Mouse (Mus musculus): ENCODE data around the gene Foxc1. TPM values are rescaled to one million over a fixed set of nuclear protein-coding genes. Genes with fewer than 3 reads are reported as not detected.

Gene Foxc1
- total RNA-seq (2014; rRNA removed) (0.07 and 0.09 TPM in 2 replicates), polyA plus RNA-seq (2012; rRNA removed) (0.05 TPM in 1 of 2 replicates, not detected in the other)

DNA sequence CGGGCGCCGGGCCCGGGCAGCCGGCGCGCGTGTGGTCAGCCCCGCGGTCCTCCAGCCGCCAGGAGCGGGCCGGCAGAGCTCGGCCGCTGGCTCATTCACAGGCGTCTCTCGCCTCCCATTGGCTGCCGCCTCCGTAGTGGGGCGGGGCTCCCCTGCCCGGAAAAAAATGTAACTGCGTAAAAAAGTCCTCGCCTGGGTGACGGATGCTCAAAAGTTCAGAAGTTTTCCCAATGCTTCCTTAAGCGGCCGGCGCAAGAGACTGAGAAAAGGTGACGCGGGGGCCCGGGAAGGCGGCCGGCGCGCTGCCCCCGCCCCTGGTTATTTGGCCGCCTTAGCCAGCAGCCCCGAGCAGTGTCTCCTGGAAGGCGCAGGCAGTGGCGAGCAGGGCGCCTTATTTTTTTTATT lies at the start of gene Foxc1:
TSS of gene Foxc1 (plus strand) at position 206 of the 405 bp plus-strand sequence.
- Histone ChIP-seq H3K4me1 (ENCODE audit: control insufficient read depth, insufficient read depth, low read length) (peaks cover 10% of the 10 kb centered on the region), H3K27ac (replicated peaks; ENCODE audit: insufficient read depth, low read depth, low read length) (no peak within 1 kb of the TSS), H3K9ac (ENCODE audit: low read depth, low read length) (peak within 1 kb of the TSS; percentile 71), H3K27me3 (ENCODE audit: control insufficient read depth, insufficient read depth, low read length) (peaks cover 43% of the 10 kb centered on the region), H3K79me2 (ENCODE audit: control insufficient read depth, insufficient read depth, low read length) (no peaks in the 10 kb centered on the region), H3K36me3 (ENCODE audit: control insufficient read depth, insufficient read depth, low read length) (no peaks in the 10 kb centered on the region), H3K4me3 (ENCODE audit: insufficient read depth, low read depth, low read length) (peak within 1 kb of the TSS; percentile 65)
- WGBS = under 1% methylated on average over 39 of the region's 40 CpGs
- DNase-seq (ENCODE audit: extremely low read depth, low read depth, low spot score) = peak; percentile 51
- TF ChIP-seq CTCF (IDR thresholded peaks at IDR 0.05; ENCODE audit: low read depth, low read length) (no peak), POLR2A (IDR thresholded peaks at IDR 0.05; ENCODE audit: extremely low read depth, insufficient read depth, low read length) (no peak)

DNA sequence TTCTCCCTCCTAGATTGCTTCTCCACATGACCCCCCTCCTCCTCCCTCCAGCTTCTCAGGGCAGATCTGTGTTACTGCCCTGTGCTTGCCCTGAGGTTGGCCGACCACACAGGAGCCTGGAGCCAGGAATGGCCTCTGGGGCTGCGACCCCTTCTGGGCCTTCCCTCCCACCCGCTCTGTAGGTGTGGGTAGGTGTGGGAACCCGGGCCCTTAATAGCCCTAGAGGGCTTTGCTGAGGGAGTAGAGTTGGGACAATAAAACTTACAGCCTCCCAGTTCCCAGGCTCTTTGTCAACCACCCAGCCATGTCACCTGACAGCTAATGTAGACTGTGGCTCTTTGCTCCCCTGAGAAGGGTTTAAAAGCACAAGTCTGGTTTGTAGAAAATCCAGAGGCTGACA lies 46.0 kb upstream of the Foxc1 start:
- no peaks in the 10 kb centered on the region for H3K4me1 ChIP-seq (ENCODE audit: control insufficient read depth, insufficient read depth, low read length)
- H3K4me3 ChIP-seq (ENCODE audit: insufficient read depth, low read depth, low read length) = no peak overlapping the region
- no peak for DNase-seq (ENCODE audit: extremely low read depth, low read depth, low spot score)
- TF ChIP-seq POLR2A (IDR thresholded peaks at IDR 0.05; ENCODE audit: extremely low read depth, insufficient read depth, low read length) = no peak
- no peak for TF ChIP-seq CTCF (IDR thresholded peaks at IDR 0.05; ENCODE audit: low read depth, low read length)
- H3K27ac ChIP-seq (replicated peaks; ENCODE audit: insufficient read depth, low read depth, low read length) = no peak overlapping the region
- no peaks in the 10 kb centered on the region for H3K36me3 ChIP-seq (ENCODE audit: control insufficient read depth, insufficient read depth, low read length)
- no peak overlapping the region for H3K9ac ChIP-seq (ENCODE audit: low read depth, low read length)
- H3K27me3 ChIP-seq (ENCODE audit: control insufficient read depth, insufficient read depth, low read length) = no peaks in the 10 kb centered on the region
- WGBS = 54% methylated on average over 4 of the region's 4 CpGs
- H3K79me2 ChIP-seq (ENCODE audit: control insufficient read depth, insufficient read depth, low read length) = no peaks in the 10 kb centered on the region

DNA sequence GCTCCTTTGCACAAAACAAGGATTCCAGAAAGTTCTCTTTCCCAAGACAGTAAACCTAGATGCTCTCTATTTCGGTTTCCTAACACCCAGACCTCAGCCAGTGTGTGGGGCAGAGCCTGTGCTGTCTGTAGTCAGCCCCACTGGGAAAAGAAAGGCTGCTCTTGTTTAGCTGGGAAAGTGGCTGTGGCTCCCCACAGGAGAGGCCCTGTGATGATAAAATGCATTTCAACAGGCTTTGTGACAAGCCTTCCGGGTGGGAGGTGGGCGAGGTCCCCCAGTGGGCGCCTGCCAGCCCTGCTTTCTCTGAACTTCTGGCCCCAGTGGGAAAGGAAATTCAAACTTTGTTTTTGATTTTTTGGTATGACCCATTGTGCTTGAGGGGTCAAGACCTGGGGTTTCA lies 45.4 kb upstream of the Foxc1 start:
- Histone ChIP-seq H3K79me2 (ENCODE audit: control insufficient read depth, insufficient read depth, low read length) (no peaks in the 10 kb centered on the region), H3K4me3 (ENCODE audit: insufficient read depth, low read depth, low read length) (no peak overlapping the region), H3K27ac (replicated peaks; ENCODE audit: insufficient read depth, low read depth, low read length) (no peak overlapping the region), H3K36me3 (ENCODE audit: control insufficient read depth, insufficient read depth, low read length) (no peaks in the 10 kb centered on the region), H3K27me3 (ENCODE audit: control insufficient read depth, insufficient read depth, low read length) (no peaks in the 10 kb centered on the region), H3K4me1 (ENCODE audit: control insufficient read depth, insufficient read depth, low read length) (no peaks in the 10 kb centered on the region), H3K9ac (ENCODE audit: low read depth, low read length) (no peak overlapping the region)
- DNase-seq (ENCODE audit: extremely low read depth, low read depth, low spot score) = no peak
- WGBS = 88% methylated on average over 4 of the region's 4 CpGs
- TF ChIP-seq POLR2A (IDR thresholded peaks at IDR 0.05; ENCODE audit: extremely low read depth, insufficient read depth, low read length) = no peak
- TF ChIP-seq CTCF (IDR thresholded peaks at IDR 0.05; ENCODE audit: low read depth, low read length) = no peak

DNA sequence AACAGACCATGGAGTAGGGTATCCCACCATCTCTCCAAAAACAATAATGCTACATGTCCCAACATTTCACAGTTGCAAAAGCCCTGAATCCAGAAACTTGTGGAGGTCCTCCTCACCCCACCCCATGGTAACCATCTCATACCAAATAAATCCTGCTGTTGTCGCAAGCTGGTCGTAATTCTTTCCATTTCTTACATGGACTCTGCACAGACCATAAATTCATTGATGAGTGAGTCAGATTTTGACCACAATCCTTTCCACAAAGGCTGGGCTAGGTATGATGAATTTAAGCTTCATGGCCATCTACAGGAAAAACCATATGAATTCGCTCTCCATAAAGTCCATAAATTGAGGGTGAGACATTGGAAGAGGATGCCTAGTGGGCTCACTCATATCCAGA lies 42.0 kb upstream of the Foxc1 start:
- H3K4me3 ChIP-seq (ENCODE audit: insufficient read depth, low read depth, low read length) = no peak overlapping the region
- DNase-seq (ENCODE audit: extremely low read depth, low read depth, low spot score) = no peak
- H3K9ac ChIP-seq (ENCODE audit: low read depth, low read length) = no peak overlapping the region
- 93% methylated on average over 3 of the region's 3 CpGs for WGBS
- TF ChIP-seq CTCF (IDR thresholded peaks at IDR 0.05; ENCODE audit: low read depth, low read length) (no peak), POLR2A (IDR thresholded peaks at IDR 0.05; ENCODE audit: extremely low read depth, insufficient read depth, low read length) (no peak)
- H3K36me3 ChIP-seq (ENCODE audit: control insufficient read depth, insufficient read depth, low read length) = no peaks in the 10 kb centered on the region
- peaks cover 4% of the 10 kb centered on the region; the same call in 1 of the 2 replicates for H3K4me1 ChIP-seq (ENCODE audit: control insufficient read depth, insufficient read depth, low read length)
- H3K79me2 ChIP-seq (ENCODE audit: control insufficient read depth, insufficient read depth, low read length) = no peaks in the 10 kb centered on the region
- no peaks in the 10 kb centered on the region for H3K27me3 ChIP-seq (ENCODE audit: control insufficient read depth, insufficient read depth, low read length)
- no peak overlapping the region for H3K27ac ChIP-seq (replicated peaks; ENCODE audit: insufficient read depth, low read depth, low read length)

DNA sequence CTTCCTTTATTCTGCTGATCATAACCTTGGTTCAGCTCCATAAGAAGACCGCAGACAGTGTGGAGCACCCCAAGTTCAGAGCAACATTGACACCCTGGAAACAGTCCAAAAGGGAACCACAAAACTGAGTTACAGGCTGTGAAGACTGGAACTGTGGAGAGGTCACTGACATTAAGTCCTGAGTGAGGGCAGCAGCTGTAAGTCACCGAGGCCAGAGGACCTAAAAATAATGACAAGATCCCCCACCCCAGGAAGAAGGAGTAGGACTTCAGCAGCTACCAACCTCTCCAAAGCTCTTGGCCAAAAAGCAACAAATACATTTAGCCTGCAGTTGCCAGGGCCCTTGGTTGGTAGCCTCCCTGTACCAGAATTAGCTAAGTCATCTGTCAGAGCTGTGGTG lies 40.9 kb upstream of the Foxc1 start:
- no peaks in the 10 kb centered on the region for H3K27me3 ChIP-seq (ENCODE audit: control insufficient read depth, insufficient read depth, low read length)
- 82% methylated on average over 2 of the region's 2 CpGs for WGBS
- H3K27ac ChIP-seq (replicated peaks; ENCODE audit: insufficient read depth, low read depth, low read length) = no peak overlapping the region
- H3K4me1 ChIP-seq (ENCODE audit: control insufficient read depth, insufficient read depth, low read length) = peaks cover 6% of the 10 kb centered on the region; the same call in 1 of the 2 replicates
- TF ChIP-seq CTCF (IDR thresholded peaks at IDR 0.05; ENCODE audit: low read depth, low read length) = no peak
- TF ChIP-seq POLR2A (IDR thresholded peaks at IDR 0.05; ENCODE audit: extremely low read depth, insufficient read depth, low read length) = no peak
- no peak overlapping the region for H3K9ac ChIP-seq (ENCODE audit: low read depth, low read length)
- H3K79me2 ChIP-seq (ENCODE audit: control insufficient read depth, insufficient read depth, low read length) = no peaks in the 10 kb centered on the region
- no peak overlapping the region for H3K4me3 ChIP-seq (ENCODE audit: insufficient read depth, low read depth, low read length)
- no peak for DNase-seq (ENCODE audit: extremely low read depth, low read depth, low spot score)
- H3K36me3 ChIP-seq (ENCODE audit: control insufficient read depth, insufficient read depth, low read length) = no peaks in the 10 kb centered on the region

DNA sequence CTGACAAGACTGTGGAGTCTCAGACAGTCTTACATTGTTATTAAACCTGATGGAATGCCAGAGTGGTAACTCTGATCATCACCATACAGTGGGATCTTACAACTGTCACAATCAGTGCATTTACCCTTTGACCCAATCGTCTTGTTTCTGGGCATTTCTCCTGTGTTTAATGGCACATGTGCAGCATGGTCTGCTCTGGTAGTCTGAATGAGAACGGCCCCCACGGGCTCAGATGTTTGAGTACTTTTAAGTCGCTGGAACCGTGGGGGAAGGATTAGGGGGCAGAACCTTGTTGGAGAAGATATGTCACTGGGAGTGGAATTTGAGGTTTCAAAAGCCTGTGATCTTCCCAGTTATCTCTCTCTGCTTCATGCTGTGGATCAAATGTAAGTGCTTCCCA lies 33.6 kb upstream of the Foxc1 start:
- H3K4me3 ChIP-seq (ENCODE audit: insufficient read depth, low read depth, low read length) = no peak overlapping the region
- 85% methylated on average over 5 of the region's 5 CpGs for WGBS
- DNase-seq (ENCODE audit: extremely low read depth, low read depth, low spot score) = no peak

More for the DNA sequence above, 33.6 kb upstream of the Foxc1 start:
- Histone ChIP-seq H3K27me3 (ENCODE audit: control insufficient read depth, insufficient read depth, low read length) (no peaks in the 10 kb centered on the region), H3K36me3 (ENCODE audit: control insufficient read depth, insufficient read depth, low read length) (no peaks in the 10 kb centered on the region), H3K4me1 (ENCODE audit: control insufficient read depth, insufficient read depth, low read length) (peaks cover 7% of the 10 kb centered on the region; the same call in 1 of the 2 replicates), H3K27ac (replicated peaks; ENCODE audit: insufficient read depth, low read depth, low read length) (0 out of 2 replicates have a peak overlapping the region, but pooled peaks have one; percentile 20), H3K79me2 (ENCODE audit: control insufficient read depth, insufficient read depth, low read length) (no peaks in the 10 kb centered on the region), H3K9ac (ENCODE audit: low read depth, low read length) (no peak overlapping the region)
- TF ChIP-seq POLR2A (IDR thresholded peaks at IDR 0.05; ENCODE audit: extremely low read depth, insufficient read depth, low read length) = no peak
- TF ChIP-seq CTCF (IDR thresholded peaks at IDR 0.05; ENCODE audit: low read depth, low read length) = no peak

Data from liver, adult 2 months (tissue).